Mouse (Mus musculus) gastrocnemius, postnatal 14 days (tissue): ENCODE results near the gene Abcb1b. TPM values are rescaled to one million over a fixed set of nuclear protein-coding genes. Genes with fewer than 3 reads are reported as not detected.
A peak's percentile ranks its signal among the peaks of the same experiment; 100 is the strongest.
"Not testable (repeated sequence)": the region's sequence is repeated elsewhere in the genome, so short reads cannot be mapped to it uniquely, and the experiment has no call there.

ENCODE experiments used
- DNase-seq: peaks from one replicate; pipeline ENCODE4 v3.0.0; 2021; ENCODE audit warnings: mixed read lengths
- intact Hi-C: fragments of 180-260 bp; cut with DNase I; formaldehyde crosslinking; loops from one replicate; pipeline ENCODE4 v1.15.1; 2025; ENCODE audit warnings: low total_unique reads
- total RNA-seq, 2 experiments: library from RNA; stranded (reverse); gene quantifications; 2 replicates each; pipeline ENCODE4 v1.2.3; 2021

Gene Abcb1b
- total RNA-seq, 2 experiments from 2014 or later = 0.78 to 1.6 TPM

GRCm38 (mm10) chr5:8857201-8857600, 59.3 kb downstream of the Abcb1b start:
- DNase-seq = no peak
- intact Hi-C loops = no loop called here

GRCm38 (mm10) chr5:8861811-8862210, 63.9 kb downstream of the Abcb1b start:
- intact Hi-C loops = no loop called here

GRCm38 (mm10) chr5:8863580-8864337, 65.8 kb downstream of the Abcb1b start:
- no peak for DNase-seq
- intact Hi-C loops = no loop called here

More at GRCm38 (mm10) chr5:8861811-8862210, 63.9 kb downstream of the Abcb1b start:
- DNase-seq = no peak

- intact Hi-C loops = not testable (repeated sequence)
Observed at GRCm38 (mm10) chr5:8865630-8866029, 67.7 kb downstream of the Abcb1b start.

GRCm38 (mm10) chr5:8866366-8866765, 68.4 kb downstream of the Abcb1b start:
- no peak for DNase-seq
- intact Hi-C loops = no loop called here

More at GRCm38 (mm10) chr5:8865630-8866029, 67.7 kb downstream of the Abcb1b start:
- DNase-seq = not testable (repeated sequence)

GRCm38 (mm10) chr5:8868019-8868418, 70.1 kb downstream of the Abcb1b start:
- peak; percentile 13 for DNase-seq
- intact Hi-C loops = no loop called here

GRCm38 (mm10) chr5:8872979-8873915, 75.3 kb downstream of the Abcb1b start:
- no peak for DNase-seq
- intact Hi-C loops = loop anchor here (2.0 kb wide), 1 partner anchor 384 kb away; no protein-coding TSS in a partner anchor

GRCm38 (mm10) chr5:8877086-8877485, 79.1 kb downstream of the Abcb1b start:
- DNase-seq = no peak
- intact Hi-C loops = no loop called here

- DNase-seq = no peak
Observed at GRCm38 (mm10) chr5:8877800-8878199, 79.9 kb downstream of the Abcb1b start.

GRCm38 (mm10) chr5:8885837-8886236, 87.9 kb downstream of the Abcb1b start:
- intact Hi-C loops = no loop called here
- DNase-seq = no peak

More at GRCm38 (mm10) chr5:8877800-8878199, 79.9 kb downstream of the Abcb1b start:
- intact Hi-C loops = no loop called here

GRCm38 (mm10) chr5:8893300-8894103, 95.6 kb downstream of the Abcb1b start, which contains the start of gene Abcb4:
TSS of gene Abcb4 (plus strand) at chr5:8893717.
- intact Hi-C loops = no loop called here
- DNase-seq = peak; percentile 65

GRCm38 (mm10) chr5:8894104-8894425, 96.1 kb downstream of the Abcb1b start:
- DNase-seq = no peak
- intact Hi-C loops = no loop called here

GRCm38 (mm10) chr5:8894641-8895490, 96.9 kb downstream of the Abcb1b start:
- DNase-seq = no peak
- intact Hi-C loops = no loop called here

GRCm38 (mm10) chr5:8896198-8896597, 98.3 kb downstream of the Abcb1b start:
- no peak for DNase-seq
- intact Hi-C loops = no loop called here

- intact Hi-C loops = no loop called here
- DNase-seq = no peak
Observed at GRCm38 (mm10) chr5:8898246-8898645, 100.3 kb downstream of the Abcb1b start.

GRCm38 (mm10) chr5:8901001-8901400, 103.1 kb downstream of the Abcb1b start:
- DNase-seq = no peak
- intact Hi-C loops = no loop called here

- intact Hi-C loops = no loop called here
- no peak for DNase-seq
Observed at GRCm38 (mm10) chr5:8902141-8902817, 104.3 kb downstream of the Abcb1b start.

- no peak for DNase-seq
- intact Hi-C loops = no loop called here
Observed at GRCm38 (mm10) chr5:8904539-8904938, 106.6 kb downstream of the Abcb1b start.
